Mouse (Mus musculus) stomach, embryonic 16.5 days (tissue): ENCODE measurements around the gene Psmb5. TPM values are rescaled to one million over a fixed set of nuclear protein-coding genes. Genes with fewer than 3 reads are reported as not detected.

Experiments used
- ATAC-seq: fragments of 200-750 bp; cut with Nextera tagmentation; 2 replicates; pipeline ENCODE4 v1.8.0; 2017; ENCODE audit warnings: moderate number of reproducible peaks, moderate TSS enrichment; ENCODE audit not compliant: insufficient read depth, low FRiP score
- H3K27ac ChIP-seq: fragments of 300-500 bp; sonication (generic); 2 replicates; pipeline ENCODE4 v1.5.1; 2014; ENCODE audit warnings: low read length
- H3K27me3 ChIP-seq: fragments of 300-500 bp; sonication (generic); 2 replicates; pipeline ENCODE4 v1.6.1; 2014; ENCODE audit warnings: low read length, control low read depth, mixed read lengths; ENCODE audit not compliant: control insufficient read depth, insufficient read depth
- H3K36me3 ChIP-seq: fragments of 300-500 bp; sonication (generic); 2 replicates; pipeline ENCODE4 v1.6.1; 2014; ENCODE audit warnings: low read length; ENCODE audit not compliant: control insufficient read depth, insufficient read depth
- H3K4me1 ChIP-seq: fragments of 300-500 bp; sonication (generic); 2 replicates; pipeline ENCODE4 v1.6.1; 2014; ENCODE audit warnings: low read length, control low read depth, mixed read lengths; ENCODE audit not compliant: control insufficient read depth, insufficient read depth
- H3K4me2 ChIP-seq: fragments of 300-500 bp; sonication (generic); 2 replicates; pipeline ENCODE4 v1.6.1; 2014; ENCODE audit warnings: low read depth, low read length, mixed read lengths
- H3K4me3 ChIP-seq: fragments of 300-500 bp; sonication (generic); replicated peaks from 2 replicates; pipeline ENCODE4 v1.5.1; 2014; ENCODE audit warnings: mild to moderate bottlenecking, low read length
- H3K9ac ChIP-seq: fragments of 300-500 bp; sonication (generic); 2 replicates; pipeline ENCODE4 v1.6.1; 2014; ENCODE audit warnings: low read length
- H3K9me3 ChIP-seq: fragments of 300-500 bp; sonication (generic); replicated peaks from 2 replicates; pipeline ENCODE4 v1.6.1; 2016; ENCODE audit warnings: low read length, control low read depth; ENCODE audit not compliant: control insufficient read depth
- WGBS: fragments of 180-500 bp; shearing (Covaris S2); extraction: QIAGEN DNeasy Blood & Tissue Kit; methylation state at CpG from one replicate; pipeline ENCODE4 v1.1.7; 2014; 5-methylcytosine and 5-hydroxymethylcytosine counted together
- polyA plus RNA-seq: library from polyadenylated mRNA; unstranded; fragments of >200 nt; fragmentation: Nextera tagmentation; extraction: Ambion mirVana; gene quantifications from 2 replicates; pipeline ENCODE4 v1.2.1, GENCODE M21; 2015

Gene Psmb5
- polyA plus RNA-seq, 1 experiment from 2014 or later: 346 TPM

GRCm38 (mm10) chr14:54646898-54647636, 29.2 kb upstream of the Psmb5 start:
- no peak for ATAC-seq
- Histone ChIP-seq H3K4me2 (no peak overlapping the region), H3K27me3 (no peaks in the 10 kb centered on the region), H3K4me1 (no peaks in the 10 kb centered on the region), H3K4me3 (no peak overlapping the region), H3K36me3 (peaks cover 48% of the 10 kb centered on the region), H3K9me3 (no peaks in the 10 kb centered on the region), H3K27ac (no peak overlapping the region), H3K9ac (no peak overlapping the region)
- WGBS: 92% methylated on average over 8 of the region's 8 CpGs

- WGBS: 93% methylated on average over 17 of the region's 17 CpGs
- H3K4me1 ChIP-seq: no peaks in the 10 kb centered on the region
- H3K9ac ChIP-seq: no peak overlapping the region
- H3K9me3 ChIP-seq: no peaks in the 10 kb centered on the region
- ATAC-seq: no peak
- no peak overlapping the region for H3K27ac ChIP-seq
- no peak overlapping the region for H3K4me3 ChIP-seq
- H3K36me3 ChIP-seq: peaks cover 48% of the 10 kb centered on the region
- H3K4me2 ChIP-seq: no peak overlapping the region
- H3K27me3 ChIP-seq: no peaks in the 10 kb centered on the region
These were observed 28.6 kb upstream of the Psmb5 start for GRCm38 (mm10) chr14:54646455-54646854.

- no peak for ATAC-seq
- WGBS: 85% methylated on average over 9 of the region's 9 CpGs
- Histone ChIP-seq H3K36me3 (peaks cover 38% of the 10 kb centered on the region), H3K9ac (no peak overlapping the region), H3K27me3 (no peaks in the 10 kb centered on the region), H3K4me3 (no peak overlapping the region), H3K27ac (no peak overlapping the region), H3K4me1 (peaks cover 3% of the 10 kb centered on the region; the same call in 1 of the 2 replicates), H3K4me2 (no peak overlapping the region), H3K9me3 (no peaks in the 10 kb centered on the region)
These were observed 26.5 kb upstream of the Psmb5 start for GRCm38 (mm10) chr14:54644294-54644693.

GRCm38 (mm10) chr14:54643011-54643410, 25.2 kb upstream of the Psmb5 start:
- 84% methylated on average over 2 of the region's 2 CpGs for WGBS
- no peak overlapping the region for H3K4me3 ChIP-seq
- no peaks in the 10 kb centered on the region for H3K9me3 ChIP-seq
- peaks cover 3% of the 10 kb centered on the region; the same call in 1 of the 2 replicates for H3K4me1 ChIP-seq
- ATAC-seq: no peak
- H3K27ac ChIP-seq: no peak overlapping the region
- no peak overlapping the region for H3K4me2 ChIP-seq
- H3K9ac ChIP-seq: no peak overlapping the region
- no peaks in the 10 kb centered on the region for H3K27me3 ChIP-seq
- H3K36me3 ChIP-seq: peaks cover 31% of the 10 kb centered on the region

GRCm38 (mm10) chr14:54642224-54642944, 24.6 kb upstream of the Psmb5 start:
- H3K4me1 ChIP-seq: peaks cover 3% of the 10 kb centered on the region; the same call in 1 of the 2 replicates
- H3K9ac ChIP-seq: no peak overlapping the region
- no peak overlapping the region for H3K4me2 ChIP-seq
- H3K9me3 ChIP-seq: no peaks in the 10 kb centered on the region
- H3K27me3 ChIP-seq: no peaks in the 10 kb centered on the region
- peaks cover 31% of the 10 kb centered on the region for H3K36me3 ChIP-seq
- ATAC-seq: no peak
- WGBS: 79% methylated on average over 25 of the region's 25 CpGs
- H3K4me3 ChIP-seq: no peak overlapping the region
- H3K27ac ChIP-seq: no peak overlapping the region

- Histone ChIP-seq H3K27me3 (no peaks in the 10 kb centered on the region), H3K27ac (peak within 1 kb of the TSS; percentile 75), H3K9ac (peak within 1 kb of the TSS; percentile 88), H3K36me3 (peaks cover 26% of the 10 kb centered on the region), H3K4me3 (peak within 1 kb of the TSS; percentile 74), H3K4me2 (peak within 1 kb of the TSS; percentile 96), H3K4me1 (peaks cover 3% of the 10 kb centered on the region; the same call in 1 of the 2 replicates), H3K9me3 (no peaks in the 10 kb centered on the region)
- under 1% methylated on average over 50 of the region's 52 CpGs for WGBS
- peak; percentile 94 for ATAC-seq
These were observed 23.6 kb upstream of the Psmb5 start, which contains the start of gene Cdh24 for GRCm38 (mm10) chr14:54641305-54641969. TSS of gene Cdh24 (minus strand) at chr14:54641364.

- Histone ChIP-seq H3K27ac (peak within 1 kb of the TSS; percentile 75), H3K4me3 (peak within 1 kb of the TSS; percentile 74), H3K27me3 (no peaks in the 10 kb centered on the region), H3K4me2 (peak within 1 kb of the TSS; percentile 96), H3K36me3 (peaks cover 21% of the 10 kb centered on the region), H3K9ac (peak within 1 kb of the TSS; percentile 88), H3K9me3 (no peaks in the 10 kb centered on the region), H3K4me1 (peaks cover 3% of the 10 kb centered on the region; the same call in 1 of the 2 replicates)
- 3% methylated on average over 26 of the region's 28 CpGs for WGBS
- peak; percentile 22; the same call in 1 of the 2 replicates for ATAC-seq
These were observed 23.1 kb upstream of the Psmb5 start, which contains the start of gene Gm17606 for GRCm38 (mm10) chr14:54640946-54641304. TSS of gene Gm17606 (plus strand) at chr14:54640952.

- peak overlapping the region; percentile 96 for H3K4me2 ChIP-seq
- peaks cover 13% of the 10 kb centered on the region for H3K36me3 ChIP-seq
- H3K27ac ChIP-seq: no peak overlapping the region
- no peak for ATAC-seq
- peak overlapping the region; percentile 47 for H3K9ac ChIP-seq
- no peaks in the 10 kb centered on the region for H3K9me3 ChIP-seq
- no peaks in the 10 kb centered on the region for H3K27me3 ChIP-seq
- H3K4me1 ChIP-seq: peaks cover 3% of the 10 kb centered on the region; the same call in 1 of the 2 replicates
- H3K4me3 ChIP-seq: no peak overlapping the region; the same call in 1 of the 2 replicates
- 28% methylated on average over 4 of the region's 4 CpGs for WGBS
These were observed 22.3 kb upstream of the Psmb5 start for GRCm38 (mm10) chr14:54640121-54640520.
